Mouse (Mus musculus): ENCODE measurements around the gene Cubn. TPM values are rescaled to one million over a fixed set of nuclear protein-coding genes. Genes with fewer than 3 reads are reported as not detected.

Gene Cubn
- polyA plus RNA-seq, 1 experiment from 2014 or later: 0.13 TPM

GRCm38 (mm10) chr2:13373291-13373690 is 118.3 kb downstream of the Cubn start:
- ATAC-seq (ENCODE audit: insufficient number of reproducible peaks, insufficient read depth, low FRiP score, low TSS enrichment): no peak
- no peaks in the 10 kb centered on the region for H3K27me3 ChIP-seq
- H3K27ac ChIP-seq: peak overlapping the region; percentile 82; the same call in 1 of the 2 replicates
- no peak overlapping the region for H3K4me2 ChIP-seq (replicated peaks)
- H3K36me3 ChIP-seq: no peaks in the 10 kb centered on the region
- WGBS: 75% methylated on average over 1 of the region's 1 CpGs
- no peak overlapping the region for H3K9ac ChIP-seq
- H3K9me3 ChIP-seq: no peaks in the 10 kb centered on the region
- H3K4me1 ChIP-seq: peaks cover 18% of the 10 kb centered on the region
- no peak overlapping the region for H3K4me3 ChIP-seq

GRCm38 (mm10) chr2:13372825-13373224 is 118.8 kb downstream of the Cubn start:
- 36% methylated on average over 3 of the region's 3 CpGs for WGBS
- Histone ChIP-seq H3K4me3 (no peak overlapping the region), H3K9me3 (no peaks in the 10 kb centered on the region), H3K36me3 (no peaks in the 10 kb centered on the region), H3K4me2 (replicated peaks) (0 out of 2 replicates have a peak overlapping the region, but pooled peaks have one; percentile 15), H3K9ac (no peak overlapping the region), H3K27ac (peak overlapping the region; percentile 82), H3K27me3 (no peaks in the 10 kb centered on the region), H3K4me1 (peaks cover 18% of the 10 kb centered on the region)
- no peak for ATAC-seq (ENCODE audit: insufficient number of reproducible peaks, insufficient read depth, low FRiP score, low TSS enrichment)

GRCm38 (mm10) chr2:13372256-13372824 is 119.3 kb downstream of the Cubn start:
- ATAC-seq (ENCODE audit: insufficient number of reproducible peaks, insufficient read depth, low FRiP score, low TSS enrichment): peak; percentile 92
- Histone ChIP-seq H3K27ac (peak overlapping the region; percentile 82), H3K9me3 (no peaks in the 10 kb centered on the region), H3K4me1 (peaks cover 18% of the 10 kb centered on the region), H3K9ac (no peak overlapping the region; the same call in 1 of the 2 replicates), H3K4me2 (replicated peaks) (peak overlapping the region; percentile 15; the same call in 1 of the 2 replicates), H3K27me3 (no peaks in the 10 kb centered on the region), H3K36me3 (no peaks in the 10 kb centered on the region), H3K4me3 (no peak overlapping the region)
- 2% methylated on average over 5 of the region's 5 CpGs for whole genome bisulfite sequencing

- Histone ChIP-seq H3K36me3 (no peaks in the 10 kb centered on the region), H3K27ac (peak overlapping the region; percentile 82), H3K4me3 (no peak overlapping the region), H3K27me3 (no peaks in the 10 kb centered on the region), H3K4me2 (replicated peaks) (peak overlapping the region; percentile 15; the same call in 1 of the 2 replicates), H3K4me1 (peaks cover 18% of the 10 kb centered on the region), H3K9me3 (no peaks in the 10 kb centered on the region), H3K9ac (no peak overlapping the region; the same call in 1 of the 2 replicates)
- WGBS: 4% methylated on average over 4 of the region's 4 CpGs
- peak; percentile 47 for ATAC-seq (ENCODE audit: insufficient number of reproducible peaks, insufficient read depth, low FRiP score, low TSS enrichment)
Observed at GRCm38 (mm10) chr2:13371797-13372170, 119.8 kb downstream of the Cubn start.

- ATAC-seq (ENCODE audit: insufficient number of reproducible peaks, insufficient read depth, low FRiP score, low TSS enrichment): no peak
- no peaks in the 10 kb centered on the region for H3K27me3 ChIP-seq
- 52% methylated on average over 10 of the region's 10 CpGs for WGBS
- no peaks in the 10 kb centered on the region for H3K9me3 ChIP-seq
- H3K9ac ChIP-seq: no peak overlapping the region
- no peak overlapping the region for H3K4me2 ChIP-seq (replicated peaks)
- peaks cover 18% of the 10 kb centered on the region for H3K4me1 ChIP-seq
- H3K36me3 ChIP-seq: no peaks in the 10 kb centered on the region
- H3K4me3 ChIP-seq: no peak overlapping the region
- peak overlapping the region; percentile 82 for H3K27ac ChIP-seq
Observed at GRCm38 (mm10) chr2:13371072-13371796, 120.4 kb downstream of the Cubn start.

DNA sequence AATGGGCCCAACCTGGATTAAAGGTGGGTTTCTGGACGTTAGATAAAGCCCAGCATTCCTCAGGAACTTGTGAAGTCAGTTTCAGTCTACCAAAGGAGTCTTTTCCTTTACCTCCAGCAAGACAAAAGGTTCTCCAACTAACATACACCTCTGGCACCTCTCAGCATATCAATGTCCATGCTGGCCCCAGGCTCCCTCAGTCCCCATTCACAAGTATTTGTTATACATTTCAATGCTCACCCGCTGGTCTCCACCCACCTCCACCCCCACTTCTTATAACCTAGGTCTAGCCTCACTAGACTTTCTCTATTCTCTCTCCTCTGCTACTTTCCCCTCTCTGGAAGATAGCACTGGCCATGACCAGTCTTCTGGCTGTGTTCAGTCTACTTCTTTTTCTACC is 121.1 kb downstream of the Cubn start:
- no peak for ATAC-seq (ENCODE audit: insufficient number of reproducible peaks, insufficient read depth, low FRiP score, low TSS enrichment)
- no peaks in the 10 kb centered on the region for H3K36me3 ChIP-seq
- H3K4me1 ChIP-seq: peaks cover 18% of the 10 kb centered on the region
- WGBS: 43% methylated on average over 2 of the region's 2 CpGs
- H3K9me3 ChIP-seq: no peaks in the 10 kb centered on the region
- H3K27ac ChIP-seq: no peak overlapping the region
- no peaks in the 10 kb centered on the region for H3K27me3 ChIP-seq
- H3K9ac ChIP-seq: no peak overlapping the region
- H3K4me3 ChIP-seq: no peak overlapping the region
- no peak overlapping the region for H3K4me2 ChIP-seq (replicated peaks)

- Histone ChIP-seq H3K9ac (no peak overlapping the region), H3K36me3 (no peaks in the 10 kb centered on the region), H3K27me3 (no peaks in the 10 kb centered on the region), H3K27ac (no peak overlapping the region), H3K4me2 (replicated peaks) (no peak overlapping the region), H3K9me3 (no peaks in the 10 kb centered on the region), H3K4me1 (peaks cover 18% of the 10 kb centered on the region), H3K4me3 (no peak overlapping the region)
- ATAC-seq (ENCODE audit: insufficient number of reproducible peaks, insufficient read depth, low FRiP score, low TSS enrichment): no peak
- WGBS: 76% methylated on average over 3 of the region's 3 CpGs
Observed at GRCm38 (mm10) chr2:13368517-13368916, 123.1 kb downstream of the Cubn start.

GRCm38 (mm10) chr2:13357885-13358552 is 133.6 kb downstream of the Cubn start:
- Histone ChIP-seq H3K9ac (no peak overlapping the region), H3K4me1 (no peaks in the 10 kb centered on the region), H3K27ac (no peak overlapping the region), H3K9me3 (no peaks in the 10 kb centered on the region), H3K36me3 (no peaks in the 10 kb centered on the region), H3K27me3 (no peaks in the 10 kb centered on the region), H3K4me3 (no peak overlapping the region), H3K4me2 (replicated peaks) (no peak overlapping the region)
- no peak for ATAC-seq (ENCODE audit: insufficient number of reproducible peaks, insufficient read depth, low FRiP score, low TSS enrichment)
- 74% methylated on average over 7 of the region's 7 CpGs for WGBS

DNA sequence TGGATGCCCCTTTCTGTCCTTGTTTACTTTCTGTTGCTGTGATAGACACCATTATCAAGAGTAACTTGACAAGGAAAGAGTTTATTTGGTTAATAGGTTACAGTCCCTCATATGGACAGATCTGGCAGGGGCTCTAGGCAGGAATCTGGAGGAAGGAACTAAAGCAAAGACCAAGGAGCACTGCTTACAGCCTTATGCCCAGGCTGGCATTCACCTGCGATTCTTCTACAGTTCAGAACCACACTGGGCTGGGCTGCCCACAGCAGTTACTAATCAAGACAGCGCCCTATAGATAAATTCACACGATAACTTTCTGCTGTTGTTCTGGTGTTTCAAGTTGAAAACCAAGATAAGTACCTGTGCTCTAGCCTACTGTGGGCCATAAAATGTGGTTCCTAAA is 138.8 kb downstream of the Cubn start:
- WGBS: 87% methylated on average over 3 of the region's 3 CpGs
- no peak for ATAC-seq (ENCODE audit: insufficient number of reproducible peaks, insufficient read depth, low FRiP score, low TSS enrichment)
- peak overlapping the region; percentile 63 for H3K27ac ChIP-seq

DNA sequence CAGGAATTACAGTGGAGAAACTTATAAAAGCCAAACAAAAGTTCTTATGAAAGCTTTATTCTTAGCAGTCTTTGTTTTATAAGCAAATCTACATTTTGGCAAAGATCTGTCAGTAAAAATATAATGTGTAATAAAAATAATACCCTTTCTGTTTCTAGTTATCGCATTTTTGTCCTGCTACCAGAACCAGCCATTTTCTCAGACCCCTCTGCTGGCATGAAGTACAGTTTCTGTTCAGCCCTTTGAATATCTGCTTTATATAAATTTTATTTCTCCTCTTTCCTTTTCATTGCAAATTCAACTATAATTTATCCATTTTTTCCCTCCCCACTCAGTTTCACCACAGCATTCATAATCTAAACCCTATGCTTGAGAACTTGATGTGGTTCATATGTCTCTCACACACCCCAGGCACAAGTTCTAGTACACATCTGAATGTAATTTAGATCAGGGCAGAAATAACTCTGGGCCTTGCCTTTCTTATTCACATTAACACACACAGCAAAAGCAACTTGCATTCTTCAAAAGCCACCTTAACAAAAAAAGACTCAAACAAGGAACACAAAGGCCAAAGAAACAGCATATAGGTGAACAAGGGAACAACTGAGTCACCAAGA is 139.4 kb downstream of the Cubn start:
- H3K27me3 ChIP-seq: no peaks in the 10 kb centered on the region
- no peaks in the 10 kb centered on the region for H3K36me3 ChIP-seq
- no peaks in the 10 kb centered on the region for H3K9me3 ChIP-seq
- H3K4me1 ChIP-seq: no peaks in the 10 kb centered on the region
- no peak for ATAC-seq (ENCODE audit: insufficient number of reproducible peaks, insufficient read depth, low FRiP score, low TSS enrichment)
- H3K9ac ChIP-seq: no peak overlapping the region
- WGBS: 74% methylated on average over 1 of the region's 1 CpGs
- H3K27ac ChIP-seq: no peak overlapping the region; the same call in 1 of the 2 replicates
- no peak overlapping the region for H3K4me3 ChIP-seq
- no peak overlapping the region for H3K4me2 ChIP-seq (replicated peaks)

More for the DNA sequence above, 138.8 kb downstream of the Cubn start:
- no peaks in the 10 kb centered on the region for H3K9me3 ChIP-seq
- H3K9ac ChIP-seq: no peak overlapping the region
- H3K4me2 ChIP-seq (replicated peaks): no peak overlapping the region
- no peaks in the 10 kb centered on the region for H3K27me3 ChIP-seq
- no peaks in the 10 kb centered on the region for H3K4me1 ChIP-seq
- no peak overlapping the region for H3K4me3 ChIP-seq
- H3K36me3 ChIP-seq: no peaks in the 10 kb centered on the region

DNA sequence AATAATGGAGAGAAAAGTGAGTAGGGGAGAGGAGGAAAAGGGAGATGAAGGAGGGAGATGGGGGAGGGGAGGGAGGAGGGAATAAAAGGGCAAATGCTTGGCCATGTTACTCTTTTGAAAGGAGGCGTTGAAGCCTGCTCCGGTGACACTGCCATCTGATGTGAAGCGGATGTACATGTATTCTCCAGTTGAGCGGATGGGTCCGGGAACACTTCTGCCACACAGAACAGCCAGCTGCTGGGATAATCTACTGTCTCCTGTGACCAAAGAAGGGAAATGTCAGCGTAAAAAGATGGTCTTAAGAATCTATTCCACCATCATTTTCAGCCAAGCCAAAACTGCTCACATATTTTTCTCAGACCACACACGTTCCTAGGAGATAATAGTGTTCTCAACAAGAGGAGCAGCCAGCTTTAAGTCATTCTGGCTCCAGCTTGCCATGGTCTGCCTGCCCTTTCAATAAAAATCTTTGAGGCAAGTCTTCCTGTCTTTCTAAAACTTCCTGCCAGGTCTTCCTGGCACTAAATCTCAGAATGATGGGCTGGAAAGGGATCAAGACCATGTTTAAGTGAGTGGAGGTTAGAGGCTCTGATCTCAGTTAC is 149.2 kb downstream of the Cubn start:
- H3K27ac ChIP-seq: no peak overlapping the region
- no peak for ATAC-seq (ENCODE audit: insufficient number of reproducible peaks, insufficient read depth, low FRiP score, low TSS enrichment)
- H3K9ac ChIP-seq: no peak overlapping the region
- H3K36me3 ChIP-seq: no peaks in the 10 kb centered on the region
- no peaks in the 10 kb centered on the region for H3K27me3 ChIP-seq
- H3K4me3 ChIP-seq: no peak overlapping the region
- WGBS: 79% methylated on average over 7 of the region's 7 CpGs
- no peak overlapping the region for H3K4me2 ChIP-seq (replicated peaks)
- no peaks in the 10 kb centered on the region for H3K4me1 ChIP-seq
- H3K9me3 ChIP-seq: no peaks in the 10 kb centered on the region

All from embryonic facial prominence, embryonic 12.5 days (tissue).